Comparison of ENCODE assay signal across 8 mouse cellular contexts in the genomic region with DNA sequence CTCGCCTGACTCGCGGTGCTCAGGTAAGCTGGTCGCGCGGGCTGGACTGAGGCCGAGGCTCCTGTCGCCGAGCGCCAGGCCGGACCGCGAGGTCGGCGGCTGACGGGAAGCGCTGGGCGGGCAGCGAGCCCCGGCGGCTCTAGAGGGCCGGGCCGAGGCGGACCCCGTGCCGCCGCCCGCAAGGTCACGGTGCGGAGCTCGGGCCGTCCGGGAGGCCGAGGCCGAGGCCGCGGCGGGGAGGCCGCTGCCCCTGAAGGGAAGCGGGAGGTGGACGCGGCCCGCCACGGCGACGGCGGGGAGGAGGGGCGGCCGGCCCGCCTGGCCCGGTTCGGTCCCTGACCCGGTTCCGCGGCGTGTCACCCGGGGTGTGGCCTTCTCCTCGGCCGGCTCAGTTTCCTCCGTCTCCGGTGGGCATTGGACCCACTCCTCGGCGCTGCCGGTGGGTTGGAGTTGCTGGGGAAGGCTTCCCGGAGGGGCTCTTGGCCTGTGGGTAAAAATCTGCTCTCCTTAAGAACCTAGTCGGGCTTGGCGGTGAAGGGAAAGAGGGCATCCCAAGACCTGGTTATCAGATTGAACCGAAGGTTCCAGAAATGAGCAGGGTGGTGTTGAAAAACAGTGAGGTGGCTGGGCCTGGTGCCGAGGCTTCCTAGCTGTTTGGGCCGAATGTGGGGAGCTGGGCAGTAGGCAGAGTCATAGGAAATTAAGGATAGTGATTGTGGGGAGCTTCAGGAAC. TPM values are rescaled to one million over a fixed set of nuclear protein-coding genes. Genes with fewer than 3 reads are reported as not detected.
DNase-seq lines count a peak whose midpoint lies in the region; ATAC-seq and TF ChIP-seq lines count a peak whose summit lies in the region.

No protein-coding gene starts in this region.

- no peak for TF ChIP-seq POLR2A in ES-Bruce4 (IDR thresholded peaks at IDR 0.05; ENCODE audit: insufficient read depth, low read length)

- H3K9me3 ChIP-seq in ES-Bruce4 (replicated peaks; ENCODE audit: control insufficient read depth, insufficient read depth, low read length, poor library complexity, severe bottlenecking), result no peaks in the 10 kb centered on the region

- no peak for ATAC-seq in granulocyte monocyte progenitor cell, adult 5-6 weeks (replicated peaks; ENCODE audit: poor library complexity, severe bottlenecking)

- peak overlapping the region; percentile 88 for H3K9ac ChIP-seq in ES-Bruce4 (ENCODE audit: low read depth, poor library complexity, severe bottlenecking)

- H3K4me1 ChIP-seq in ES-Bruce4 (ENCODE audit: control insufficient read depth, insufficient read depth, low read length), result no peaks in the 10 kb centered on the region

- H3K4me3 ChIP-seq in ES-Bruce4 (ENCODE audit: low read depth, low read length), result peak overlapping the region; percentile 78

- H3K27me3 ChIP-seq in ES-Bruce4 (ENCODE audit: control insufficient read depth, insufficient read depth, low read length, poor library complexity, severe bottlenecking), result no peaks in the 10 kb centered on the region

- no peak overlapping the region for H3K27ac ChIP-seq in ES-Bruce4 (ENCODE audit: insufficient read depth, low read length)

- peak; percentile 40 for DNase-seq in 3T3-L1 (ENCODE audit: low read depth, low spot score)
- DNase-seq in cerebellum, adult 8-10 months, result peak; percentile 43
- peak; percentile 48 for DNase-seq in gastrocnemius, postnatal 25 days
- peak; percentile 13 to 18 for DNase-seq in kidney, adult 8-10 months
- peak; percentile 12 for DNase-seq in lung, postnatal 25 days (ENCODE audit: low spot score)
- peak; percentile 42 to 77 for DNase-seq in spleen, postnatal 4 days (ENCODE audit: low spot score in 2 of 2)

- H3K36me3 ChIP-seq in ES-Bruce4 (ENCODE audit: control insufficient read depth, insufficient read depth, low read length, poor library complexity, severe bottlenecking), result 0 out of 2 replicates have a peak, but pooled peaks cover 2% of the 10 kb centered on the region

- TF ChIP-seq EP300 in ES-Bruce4 (IDR thresholded peaks at IDR 0.05; ENCODE audit: insufficient read depth, low read depth, low read length), result no peak

- no peak for TF ChIP-seq CTCF in ES-Bruce4 (IDR thresholded peaks at IDR 0.05; ENCODE audit: low read depth, low read length)

RNA-seq across cellular contexts. Expression of a gene that starts 0.5 kb away (rescaled TPM):
- 61.7 and 70.9 TPM in 2 replicates for polyA plus RNA-seq in ES-Bruce4 (2011; ENCODE audit: insufficient read depth, insufficient read length, low read depth, missing spikeins)
- total RNA-seq in gastrocnemius, postnatal 25 days (2021), result 10 to 100 TPM; 58.9 to 66.0 TPM
- 80.4 and 94.7 TPM in 2 replicates for total RNA-seq in granulocyte monocyte progenitor cell, adult 5-6 weeks (2014; fragmentation: Nextera tagmentation)
- total RNA-seq in granulocyte monocyte progenitor cell, adult 5-6 weeks (2017), result 40.4 and 50.5 TPM in 2 replicates

RNA-seq across cellular contexts. Expression of a gene that starts 47.6 kb away (rescaled TPM):
- 18.5 and 19.2 TPM in 2 replicates for polyA plus RNA-seq in ES-Bruce4 (2011; ENCODE audit: insufficient read depth, insufficient read length, low read depth, missing spikeins)
- 10 to 100 TPM in 1 of 2 experiments, 1 to 10 TPM in 1; 9.8 to 13.9 TPM for total RNA-seq in gastrocnemius, postnatal 25 days (2021)
- total RNA-seq in granulocyte monocyte progenitor cell, adult 5-6 weeks (2014; fragmentation: Nextera tagmentation), result 31.6 and 39.5 TPM in 2 replicates
- 20.9 and 21.8 TPM in 2 replicates for total RNA-seq in granulocyte monocyte progenitor cell, adult 5-6 weeks (2017)
